Comparison of ENCODE assay signal across 11 mouse cellular contexts in genomic region chr5:88912629-88913028, GRCm38 (mm10). TPM values are rescaled to one million over a fixed set of nuclear protein-coding genes. Genes with fewer than 3 reads are reported as not detected.
DNase-seq lines count a peak whose midpoint lies in the region; ATAC-seq and TF ChIP-seq lines count a peak whose summit lies in the region.
"Had no signal": no experiment of that assay in that cellular context is flagged by ENCODE, and none has a peak within 500 bp of the region (broad histone marks: within the 10 kb centered on the region; RNA-seq: fewer than 3 reads in every experiment).

No protein-coding gene starts in this region.

- no peak overlapping the region for H3K9ac ChIP-seq in liver, postnatal 0 days (replicated peaks)
- no peak overlapping the region for H3K9ac ChIP-seq in hindbrain, embryonic 12.5 days

- ATAC-seq in liver, postnatal 0 days: no peak
- no peak for ATAC-seq in monocyte, adult 5-6 weeks (replicated peaks; ENCODE audit: insufficient number of reproducible peaks, low FRiP score, low TSS enrichment, poor library complexity, severe bottlenecking)
- ATAC-seq in hindbrain, embryonic 12.5 days (ENCODE audit: low FRiP score): no peak

- H3K36me3 ChIP-seq in liver, postnatal 0 days (replicated peaks; ENCODE audit: insufficient read depth, low read length): no peaks in the 10 kb centered on the region
- no peaks in the 10 kb centered on the region for H3K36me3 ChIP-seq in hindbrain, embryonic 12.5 days

- H3K4me3 ChIP-seq in liver, postnatal 0 days (ENCODE audit: low read depth, low read length): no peak overlapping the region
- no peak overlapping the region for H3K4me3 ChIP-seq in hindbrain, embryonic 12.5 days
- H3K4me3 ChIP-seq: heart, adult 2 months had no signal

- no peaks in the 10 kb centered on the region for H3K9me3 ChIP-seq in liver, postnatal 0 days (ENCODE audit: low read length)
- no peaks in the 10 kb centered on the region for H3K9me3 ChIP-seq in hindbrain, embryonic 12.5 days (replicated peaks)

- no peak overlapping the region for H3K27ac ChIP-seq in liver, postnatal 0 days (ENCODE audit: low read depth)
- H3K27ac ChIP-seq in hindbrain, embryonic 12.5 days: no peak overlapping the region
- H3K27ac ChIP-seq: heart, adult 2 months had no signal

- TF ChIP-seq CTCF in liver, postnatal 0 days (IDR thresholded peaks at IDR 0.05; ENCODE audit: low read depth): no peak

- H3K27me3 ChIP-seq in liver, postnatal 0 days (ENCODE audit: insufficient read depth, low read length): no peaks in the 10 kb centered on the region
- H3K27me3 ChIP-seq in hindbrain, embryonic 12.5 days: no peaks in the 10 kb centered on the region
- H3K27me3 ChIP-seq: CH12.LX had no signal

- no peak overlapping the region for H3K4me2 ChIP-seq in liver, postnatal 0 days (ENCODE audit: low read depth, low read length)
- no peak overlapping the region for H3K4me2 ChIP-seq in hindbrain, embryonic 12.5 days (replicated peaks)

- H3K4me1 ChIP-seq in liver, postnatal 0 days (ENCODE audit: insufficient read depth): no peaks in the 10 kb centered on the region; the same call in 1 of the 2 replicates
- H3K4me1 ChIP-seq in hindbrain, embryonic 12.5 days: no peaks in the 10 kb centered on the region

- 67% methylated on average over 2 of the region's 2 CpGs for WGBS in liver, postnatal 0 days (ENCODE audit: insufficient replicate concordance)
- WGBS in hindbrain, embryonic 12.5 days: 92% methylated on average over 2 of the region's 2 CpGs

- TF ChIP-seq EP300 in liver, postnatal 0 days (IDR thresholded peaks at IDR 0.05; ENCODE audit: low read depth): no peak

- peak; percentile 21 for DNase-seq in liver, postnatal 0 days
- no peak for DNase-seq in liver
- DNase-seq in NIH3T3 (ENCODE audit: low read depth): peak; percentile 82
- DNase-seq in cerebellum, adult 11-12 months: peak; percentile 68
- peak; percentile 44 for DNase-seq in lung, postnatal 14 days
- no peak for DNase-seq in spleen, postnatal 10 days (ENCODE audit: low spot score in 2 of 2)

RNA-seq across cellular contexts. Expression of gene Slc4a4, which starts 26.0 kb away (rescaled TPM):
- polyA plus RNA-seq in liver, postnatal 0 days (2015; fragmentation: Nextera tagmentation; extraction: Ambion mirVana): 3.3 and 4.1 TPM in 2 replicates
- total RNA-seq in monocyte, adult 5-6 weeks (2017): not detected in 3 replicates
- polyA plus RNA-seq in hindbrain, embryonic 12.5 days (2016; fragmentation: Nextera tagmentation; extraction: Ambion mirVana): 2.8 and 3.2 TPM in 2 replicates
- total RNA-seq: CH12.LX; common myeloid progenitor, adult 5-6 weeks had no signal

Comparison
In these comparisons a context has a peak if more than half of its experiments do, and no peak if none do; other contexts are left out.
1. DNase-seq: peak in liver, postnatal 0 days (single experiment), NIH3T3 (single experiment), cerebellum, adult 11-12 months (single experiment) and lung, postnatal 14 days (single experiment); none in liver (single experiment) and spleen, postnatal 10 days (0 of 2).